Mouse (Mus musculus) gastrocnemius, postnatal 14 days (tissue): Measurements from ENCODE around the gene Dynlt1b. TPM values are rescaled to one million over a fixed set of nuclear protein-coding genes. Genes with fewer than 3 reads are reported as not detected.

Source experiments
- total RNA-seq, 2 experiments: library from RNA; stranded (reverse); gene quantifications; 2 replicates each; pipeline ENCODE4 v1.2.3; 2021

Gene Dynlt1b
- total RNA-seq, 2 experiments from 2014 or later: 81.4 to 83.4 TPM

Other genes starting within 250 kb of the Dynlt1b start
- 1 to 10 TPM; 5.9 to 6.1 TPM for gene Tmem181a, start 173.3 kb upstream of the Dynlt1b start, total RNA-seq
- gene Dynlt1a, start 112.6 kb upstream of the Dynlt1b start, total RNA-seq: 1 to 10 TPM; 2.1 to 2.6 TPM
- gene Dynlt1c, start 171.6 kb downstream of the Dynlt1b start, total RNA-seq: 1 to 10 TPM; 1.9 to 3.1 TPM
- gene Dynlt1f, start 225.8 kb downstream of the Dynlt1b start, total RNA-seq: 10 to 100 TPM; 56.5 to 62.7 TPM
- gene Sytl3, start 229.0 kb downstream of the Dynlt1b start, total RNA-seq: under 1 TPM; 0.33 to 0.39 TPM